Mouse (Mus musculus) liver, adult 10 weeks (tissue): Measurements from ENCODE around the gene Hpca. TPM values are rescaled to one million over a fixed set of nuclear protein-coding genes. Genes with fewer than 3 reads are reported as not detected.

Experiments used
- polyA plus RNA-seq: library from polyadenylated mRNA; stranded (reverse); fragments of 350-450 nt; fragmentation: Illumina TruSeq; extraction: RNeasy Lipid Tissue Mini Kit (QIAGEN cat#74804); gene quantifications from one replicate; pipeline ENCODE4 v1.2.3, GENCODE M21; 2014; ENCODE audit warnings: low read depth, low replicate concordance

Hpca gene
- polyA plus RNA-seq: not detected

DNA sequence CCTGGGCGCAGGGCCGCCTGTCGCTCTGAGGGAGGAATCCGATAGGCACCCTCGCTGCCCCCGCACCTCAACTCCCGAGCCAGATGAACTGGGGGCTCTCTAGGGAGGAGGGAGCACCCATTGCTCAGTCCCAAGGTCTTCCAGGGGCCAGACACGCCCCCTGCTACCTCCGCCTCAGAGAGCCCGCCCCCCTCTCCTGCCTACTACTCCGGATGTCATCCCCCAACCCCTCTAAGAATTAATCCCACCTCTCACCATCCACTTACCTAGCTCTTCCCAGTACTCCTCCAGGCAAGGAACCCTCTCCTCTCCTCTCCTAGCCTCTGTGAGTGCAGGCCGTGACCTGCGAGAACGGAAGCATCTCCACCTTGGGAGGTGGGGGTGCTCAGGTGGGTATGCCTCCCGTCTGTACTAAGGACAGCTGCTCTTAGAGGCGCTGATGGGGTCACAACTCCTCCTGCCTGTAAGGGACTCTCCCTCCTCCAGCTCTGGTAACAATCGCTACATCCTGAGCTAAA, at the start of gene Hpca:
TSS of gene Hpca (minus strand) at position 468 of the 518 bp plus-strand sequence.

DNA sequence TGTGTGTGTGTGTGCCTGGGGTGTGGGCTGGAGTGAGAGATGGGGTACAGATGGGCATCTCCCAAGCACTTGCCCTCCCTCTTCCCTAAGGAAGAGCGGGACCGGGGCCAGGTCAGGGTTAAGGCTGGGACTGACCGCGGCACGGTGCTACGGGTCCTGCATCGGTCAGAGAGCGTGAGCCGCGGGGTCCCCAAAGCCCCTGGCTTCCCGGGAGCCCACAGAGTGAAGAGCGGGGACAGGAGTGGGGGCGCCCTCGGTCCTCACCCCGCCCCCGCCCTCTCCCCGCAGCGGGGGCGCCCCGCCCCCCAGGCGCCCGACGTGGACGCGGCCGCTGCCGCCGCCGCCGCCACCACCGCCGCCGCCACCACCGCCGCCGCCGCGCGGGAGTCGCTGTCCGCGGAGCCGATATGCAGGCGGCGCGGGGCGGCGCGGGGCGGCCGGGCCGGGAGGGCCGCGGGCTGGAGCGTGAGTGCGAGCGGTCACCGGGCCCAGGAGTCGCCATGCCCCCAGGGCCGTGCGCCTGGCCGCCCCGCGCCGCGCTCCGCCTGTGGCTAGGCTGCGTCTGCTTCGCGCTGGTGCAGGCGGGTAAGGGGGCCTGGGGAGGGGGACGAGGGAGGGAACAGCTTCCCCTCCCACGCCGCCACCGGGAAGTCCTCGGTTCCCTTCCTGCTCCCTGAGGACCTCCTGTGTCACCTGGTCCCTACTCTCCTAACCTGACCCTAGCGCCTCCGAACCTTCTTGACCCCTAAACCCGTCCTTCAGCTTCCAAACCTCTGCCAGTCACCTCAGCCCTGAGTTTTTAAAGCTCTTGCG, 14.9 kb upstream of the Hpca start, which contains the start of gene Fndc5:
TSS of gene Fndc5 (plus strand) at position 421 of the 813 bp plus-strand sequence.

DNA sequence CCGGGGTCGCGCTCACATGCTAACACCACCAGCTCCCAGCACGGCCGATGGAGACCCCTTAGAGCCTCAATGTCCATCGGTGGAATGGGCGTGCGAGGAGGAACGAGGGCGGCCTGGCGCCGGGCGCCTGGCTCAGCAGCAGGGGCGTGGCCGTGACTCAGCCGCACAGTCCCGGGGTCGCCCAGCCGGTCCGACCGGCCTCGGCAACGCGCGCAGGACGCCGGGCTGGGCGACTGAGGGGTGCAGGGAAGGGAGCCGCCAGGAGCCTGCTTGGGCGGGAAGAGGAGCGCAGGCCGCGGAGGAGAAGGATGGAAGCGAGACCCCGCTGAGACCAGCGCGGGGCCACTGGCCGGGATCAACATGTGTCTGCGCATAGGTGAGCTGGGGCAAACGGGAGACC, 16.5 kb downstream of the Hpca start, which contains the start of gene Tmem54:
TSS of gene Tmem54 (plus strand) at position 193 of the 400 bp plus-strand sequence.

Other genes with a start within 250 kb of the Hpca start
- gene Trim62, start 238.5 kb downstream of the Hpca start, polyA plus RNA-seq: 0.26 TPM
- not detected for gene Azin2, start 159.6 kb downstream of the Hpca start, polyA plus RNA-seq
- gene Ak2, start 130.1 kb downstream of the Hpca start, polyA plus RNA-seq: 97.6 TPM
- gene Rnf19b, start 63.8 kb downstream of the Hpca start, polyA plus RNA-seq: 11.2 TPM
- gene Tmem54, start 16.5 kb downstream of the Hpca start, polyA plus RNA-seq: not detected
- not detected for gene Fndc5, start 15.0 kb upstream of the Hpca start, polyA plus RNA-seq
- gene S100pbp, start 67.7 kb upstream of the Hpca start, polyA plus RNA-seq: 22.5 TPM
- 5.2 TPM for gene Yars, start 67.7 kb upstream of the Hpca start, polyA plus RNA-seq
- gene C77080, start 139.4 kb upstream of the Hpca start, polyA plus RNA-seq: 3.1 TPM
- not detected for gene Sync, start 165.6 kb upstream of the Hpca start, polyA plus RNA-seq
- gene Rbbp4, start 213.3 kb upstream of the Hpca start, polyA plus RNA-seq: 109 TPM
- 129 TPM for gene Zbtb8os, start 213.7 kb upstream of the Hpca start, polyA plus RNA-seq